In genomic region chr19:46732673-46733072, GRCm38 (mm10) we compare ENCODE assay signal across 11 mouse cellular contexts. TPM values are rescaled to one million over a fixed set of nuclear protein-coding genes. Genes with fewer than 3 reads are reported as not detected.
"Had no signal": no experiment of that assay in that cellular context is flagged by ENCODE, and none has a peak within 500 bp of the region (broad histone marks: within the 10 kb centered on the region; RNA-seq: fewer than 3 reads in every experiment).

No protein-coding gene starts in this region.

RNA-seq across cellular contexts. Expression of gene Cyp17a1, which starts 59.7 kb away (rescaled TPM):
- total RNA-seq: layer of hippocampus, adult 8-10 months; layer of hippocampus, postnatal 14 days; left cerebral cortex, adult 18-20 months; left cerebral cortex, postnatal 14 days; megakaryocyte progenitor cell, adult 5-6 weeks had no signal
- polyA plus RNA-seq: limb, embryonic 10.5 days; midbrain, embryonic 14.5 days; myocyte; neural tube, embryonic 11.5 days; neural tube, embryonic 15.5 days; stomach, embryonic 14.5 days had no signal
